Mouse (Mus musculus): ENCODE measurements around the gene Aldh16a1.
"Not testable (repeated sequence)": the region's sequence is repeated elsewhere in the genome, so short reads cannot be mapped to it uniquely, and the experiment has no call there.

Aldh16a1 gene

GRCm38 (mm10) chr7:45117566-45117965 lies 36.8 kb downstream of the Aldh16a1 start:
- no peak for DNase-seq (ENCODE audit: low read depth)

DNA sequence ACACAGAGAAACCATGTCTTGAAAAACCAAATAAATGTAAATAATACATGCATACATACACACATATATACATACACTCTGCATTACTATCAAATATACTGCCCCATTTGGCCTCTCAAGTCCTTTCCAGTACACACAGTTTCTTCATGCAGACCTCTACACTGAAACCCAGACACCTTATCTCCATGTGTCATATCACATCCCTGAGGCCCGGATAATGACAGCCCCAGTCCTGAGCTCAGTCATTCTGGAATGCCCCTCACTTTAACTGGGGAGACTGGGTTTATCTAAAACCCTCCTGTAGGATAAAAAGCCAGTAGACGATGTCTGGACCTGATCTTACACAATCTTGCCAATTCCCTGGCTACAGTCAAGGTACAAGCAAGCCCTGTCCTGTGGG lies 40.9 kb downstream of the Aldh16a1 start:
- no peak for DNase-seq (ENCODE audit: low read depth)

- no peak for DNase-seq (ENCODE audit: low read depth)
These were observed 41.9 kb downstream of the Aldh16a1 start for GRCm38 (mm10) chr7:45112529-45112928.

DNA sequence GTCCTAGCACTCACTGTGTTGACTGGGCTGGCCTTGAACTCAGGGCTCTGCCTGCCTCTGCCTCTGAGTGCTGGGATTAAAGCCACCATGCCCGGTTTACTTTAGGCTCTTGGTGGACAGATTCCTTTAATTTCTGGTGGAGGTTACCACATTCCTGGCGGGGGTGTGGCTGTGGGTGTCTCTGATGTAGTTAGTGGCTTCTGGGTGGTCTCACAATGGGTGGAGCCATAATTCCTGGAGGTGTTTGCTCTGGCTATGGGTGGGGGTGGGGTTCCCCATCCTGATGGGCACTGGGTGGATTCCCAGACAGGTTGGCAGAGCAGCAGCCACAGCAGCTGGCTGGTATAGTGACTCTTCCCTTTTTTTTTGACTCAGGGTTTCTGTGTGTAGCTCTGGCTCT lies 42.4 kb downstream of the Aldh16a1 start:
- DNase-seq (ENCODE audit: low read depth), result no peak

DNA sequence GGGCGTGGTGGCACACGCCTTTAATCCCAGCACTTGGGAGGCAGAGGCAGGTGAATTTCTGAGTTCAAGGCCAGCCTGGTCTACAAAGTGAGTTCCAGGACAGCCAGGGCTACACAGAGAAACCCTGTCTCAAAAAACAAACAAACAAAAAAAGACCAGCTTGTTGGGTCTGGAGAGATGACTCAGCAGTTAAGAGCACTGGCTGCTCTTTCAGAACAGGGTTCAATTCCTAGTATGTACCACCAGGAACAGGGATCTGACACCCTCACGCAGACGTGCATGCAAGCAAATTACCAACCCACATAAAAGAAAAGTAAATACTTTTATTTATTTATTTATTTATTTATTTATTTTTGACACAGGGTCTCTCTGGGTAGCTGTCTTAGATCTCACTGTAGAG lies 44.3 kb downstream of the Aldh16a1 start:
- not testable (repeated sequence) for DNase-seq (ENCODE audit: low read depth)

GRCm38 (mm10) chr7:45107052-45107645 lies 47.2 kb downstream of the Aldh16a1 start:
- no peak for DNase-seq (ENCODE audit: low read depth)

GRCm38 (mm10) chr7:45106441-45106840 lies 47.9 kb downstream of the Aldh16a1 start:
- no peak for DNase-seq (ENCODE audit: low read depth)

DNA sequence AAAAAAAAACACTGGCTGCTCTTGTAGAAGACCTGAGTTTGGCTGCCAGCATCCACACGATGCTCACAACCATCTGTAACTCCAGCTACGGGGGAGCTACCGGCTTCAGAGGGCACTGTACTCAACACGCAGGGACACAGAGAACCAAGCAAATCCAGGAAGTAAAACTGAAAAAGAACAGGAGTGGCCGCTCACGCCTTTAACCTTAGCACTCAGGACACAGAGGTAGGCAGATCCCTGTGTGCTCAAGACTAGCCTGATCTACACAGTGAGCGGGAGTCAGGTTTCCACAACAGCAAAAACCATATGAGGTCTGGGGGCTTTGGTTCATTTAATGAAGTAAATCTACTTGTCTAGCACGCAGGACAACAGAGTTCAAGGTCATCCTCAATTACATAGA lies 48.9 kb downstream of the Aldh16a1 start:
- no peak for DNase-seq (ENCODE audit: low read depth)

DNA sequence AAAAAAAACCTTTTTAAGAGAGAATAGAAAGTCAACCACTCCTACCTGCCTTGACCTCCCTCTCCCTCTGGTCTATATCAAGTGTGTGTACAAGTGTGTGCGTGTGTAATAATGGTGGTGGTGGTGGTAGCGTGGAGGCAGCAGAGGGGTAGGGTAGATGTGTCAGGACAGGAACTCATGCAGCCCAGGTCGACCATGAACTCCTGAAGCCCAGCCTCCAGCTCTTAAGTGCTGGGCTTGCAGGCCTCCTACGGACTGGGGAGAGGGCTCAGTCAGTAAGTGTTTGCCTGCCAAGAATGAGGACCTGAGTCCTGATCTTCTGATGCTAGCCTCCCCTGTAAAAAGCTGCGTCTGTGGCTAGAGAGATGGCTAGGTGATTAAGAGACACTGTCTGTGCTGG lies 49.4 kb downstream of the Aldh16a1 start:
- no peak for DNase-seq (ENCODE audit: low read depth)

- no peak for DNase-seq (ENCODE audit: low read depth)
These were observed 50.7 kb downstream of the Aldh16a1 start, which contains the start of gene Fcgrt for GRCm38 (mm10) chr7:45103652-45104180. Gene Fcgrt (minus strand): TSS chr7:45103851.

- no peak for DNase-seq (ENCODE audit: low read depth)
These were observed 51.3 kb downstream of the Aldh16a1 start for GRCm38 (mm10) chr7:45102940-45103585.

- DNase-seq (ENCODE audit: low read depth), result no peak
These were observed 51.9 kb downstream of the Aldh16a1 start for GRCm38 (mm10) chr7:45102441-45102840.

GRCm38 (mm10) chr7:45100046-45100445 lies 54.3 kb downstream of the Aldh16a1 start:
- DNase-seq (ENCODE audit: low read depth), result no peak

GRCm38 (mm10) chr7:45098541-45099240 lies 55.7 kb downstream of the Aldh16a1 start:
- DNase-seq (ENCODE audit: low read depth), result no peak

DNA sequence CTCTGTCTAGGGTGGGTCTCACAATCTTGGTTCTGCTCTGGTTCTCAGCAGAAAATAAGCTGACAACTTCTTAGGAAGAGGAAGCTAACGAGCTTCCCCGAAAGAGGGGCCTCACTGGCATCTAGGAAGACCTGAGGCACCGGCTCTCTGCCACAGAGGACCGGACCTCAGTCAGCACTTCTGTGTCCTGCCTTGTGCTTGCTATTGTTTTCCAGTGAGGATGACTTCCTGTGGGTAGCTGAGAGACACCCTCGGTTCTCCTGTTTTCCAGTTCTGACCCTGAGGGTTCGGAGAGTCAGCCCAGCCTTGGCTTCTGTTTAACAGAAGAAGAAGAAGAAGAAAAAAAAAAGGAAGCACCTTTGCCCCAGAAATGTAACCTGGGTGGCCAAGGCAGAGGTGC lies 56.9 kb downstream of the Aldh16a1 start:
- DNase-seq (ENCODE audit: low read depth), result no peak

- not testable (repeated sequence) for DNase-seq (ENCODE audit: low read depth)
These were observed 58.4 kb downstream of the Aldh16a1 start for GRCm38 (mm10) chr7:45095965-45096364.

DNA sequence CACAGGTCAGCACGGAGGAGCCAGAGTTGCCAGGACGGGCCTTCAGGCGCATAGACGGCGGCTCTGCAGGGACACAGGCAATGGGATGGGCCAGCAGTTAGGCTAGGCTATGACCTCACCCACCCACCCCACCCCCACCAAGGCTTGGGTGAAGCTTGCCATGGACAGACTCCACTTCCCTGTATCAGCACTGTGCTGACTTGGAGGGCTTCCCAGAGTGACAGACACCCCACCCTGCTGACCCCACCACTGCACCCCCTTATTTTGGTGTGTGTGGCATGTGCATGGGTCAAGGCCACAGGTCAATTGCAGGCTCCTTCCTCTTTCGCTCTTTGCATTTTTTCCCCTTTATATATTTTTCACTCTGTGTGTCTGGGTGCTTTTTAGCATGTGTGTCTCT lies 59.0 kb downstream of the Aldh16a1 start:
- no peak for DNase-seq (ENCODE audit: low read depth)

DNA sequence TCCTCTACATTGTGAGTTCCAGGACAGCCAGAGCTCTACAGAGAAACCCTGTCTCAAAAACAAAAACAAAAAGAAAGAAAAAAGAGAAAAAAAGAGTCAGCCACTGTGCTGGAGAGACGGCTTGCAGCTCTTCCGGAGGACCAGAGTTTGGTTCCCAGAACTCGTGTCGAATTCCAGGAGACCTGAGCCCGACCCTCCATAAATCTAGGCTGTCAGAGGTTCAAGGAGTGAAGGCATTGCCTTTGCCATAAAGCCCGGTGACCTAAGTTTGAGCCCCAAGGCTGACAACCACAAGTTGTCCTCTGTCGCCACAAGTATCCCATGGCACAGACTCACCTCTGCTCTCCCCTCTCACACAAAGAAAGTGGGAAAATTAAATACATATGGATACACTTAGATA lies 60.3 kb downstream of the Aldh16a1 start:
- DNase-seq (ENCODE audit: low read depth), result no peak

- no peak for DNase-seq (ENCODE audit: low read depth)
These were observed 60.9 kb downstream of the Aldh16a1 start for GRCm38 (mm10) chr7:45093516-45093905.

- no peak for DNase-seq (ENCODE audit: low read depth)
These were observed 61.4 kb downstream of the Aldh16a1 start for GRCm38 (mm10) chr7:45092828-45093515.

GRCm38 (mm10) chr7:45092048-45092447 lies 62.3 kb downstream of the Aldh16a1 start, which contains the start of gene Rcn3:
Gene Rcn3 (minus strand): TSS chr7:45092221.
- DNase-seq (ENCODE audit: low read depth), result no peak
